In the genomic region with DNA sequence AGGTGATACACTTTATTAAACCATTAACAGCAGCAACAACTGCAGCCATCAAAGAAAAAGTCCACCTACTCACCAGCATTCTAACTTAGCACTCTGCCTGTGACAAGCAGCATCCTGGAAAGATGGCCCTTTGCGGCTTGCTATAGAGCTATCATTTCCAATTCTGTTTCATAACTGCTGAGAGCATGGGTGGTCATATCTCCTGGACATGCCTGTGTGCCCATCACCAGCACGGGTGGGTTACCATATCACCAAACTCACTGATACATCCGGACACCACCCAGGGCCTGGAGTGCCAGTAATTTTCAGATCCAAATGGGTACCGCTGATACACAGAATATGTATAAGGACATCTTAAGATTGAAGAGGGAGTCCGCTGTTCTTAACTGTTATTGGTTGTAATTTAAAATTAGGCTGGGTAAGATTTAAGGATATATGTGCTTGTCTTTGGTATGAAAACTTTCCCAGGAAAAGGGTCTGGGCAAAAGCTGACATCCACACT, we compare ENCODE assay signal across 8 mouse cellular contexts. TPM values are rescaled to one million over a fixed set of nuclear protein-coding genes. Genes with fewer than 3 reads are reported as not detected.
DNase-seq lines count a peak whose midpoint lies in the region; ATAC-seq lines count a peak whose summit lies in the region.

No protein-coding gene starts in this region.

- peak; percentile 4 to 35 for DNase-seq in left cerebral cortex, adult 18-20 months (ENCODE audit: low spot score in 2 of 2)
- DNase-seq in left cerebral cortex, adult 11 months (ENCODE audit: low spot score), result no peak
- no peak for DNase-seq in embryonic facial prominence, embryonic 11.5 days (ENCODE audit: low spot score)
- DNase-seq in urinary bladder, postnatal 25 days (ENCODE audit: low spot score), result no peak
- no peak for DNase-seq in adrenal gland, postnatal 36 days

- whole genome bisulfite sequencing in embryonic facial prominence, embryonic 11.5 days, result 90% methylated on average over 5 of the region's 5 CpGs
- 63% methylated on average over 5 of the region's 5 CpGs for WGBS in hindbrain, embryonic 15.5 days
- 71% methylated on average over 5 of the region's 5 CpGs for WGBS in midbrain, embryonic 16.5 days

- H3K9me3 ChIP-seq in embryonic facial prominence, embryonic 11.5 days (replicated peaks; ENCODE audit: control insufficient read depth, low read length), result no peaks in the 10 kb centered on the region
- no peaks in the 10 kb centered on the region for H3K9me3 ChIP-seq in hindbrain, embryonic 15.5 days
- H3K9me3 ChIP-seq in midbrain, embryonic 16.5 days (replicated peaks; ENCODE audit: control insufficient read depth, low read length, poor library complexity, severe bottlenecking), result no peaks in the 10 kb centered on the region

- no peak overlapping the region for H3K27ac ChIP-seq in embryonic facial prominence, embryonic 11.5 days (replicated peaks; ENCODE audit: low read depth, low read length)
- peak overlapping the region; percentile 94 for H3K27ac ChIP-seq in hindbrain, embryonic 15.5 days (replicated peaks)
- peak overlapping the region; percentile 84 for H3K27ac ChIP-seq in midbrain, embryonic 16.5 days (ENCODE audit: low read length)

- peak overlapping the region; percentile 19 for H3K4me2 ChIP-seq in embryonic facial prominence, embryonic 11.5 days (ENCODE audit: low read depth, low read length)
- H3K4me2 ChIP-seq in hindbrain, embryonic 15.5 days, result peak overlapping the region; percentile 56
- H3K4me2 ChIP-seq in midbrain, embryonic 16.5 days (ENCODE audit: low read length), result peak overlapping the region; percentile 69

- H3K4me3 ChIP-seq in embryonic facial prominence, embryonic 11.5 days (ENCODE audit: low read depth, low read length), result no peak overlapping the region
- peak overlapping the region; percentile 69 for H3K4me3 ChIP-seq in hindbrain, embryonic 15.5 days
- peak overlapping the region; percentile 58 for H3K4me3 ChIP-seq in midbrain, embryonic 16.5 days (ENCODE audit: low read depth, low read length)

- ATAC-seq in embryonic facial prominence, embryonic 11.5 days (replicated peaks; ENCODE audit: insufficient number of reproducible peaks, low FRiP score, low TSS enrichment, low read depth), result no peak
- ATAC-seq in hindbrain, embryonic 15.5 days (ENCODE audit: low FRiP score, low read depth), result no peak
- ATAC-seq in midbrain, embryonic 16.5 days, result no peak
- no peak for ATAC-seq in erythroblast, adult 5-6 weeks (replicated peaks; ENCODE audit: low FRiP score, poor library complexity, severe bottlenecking)

- H3K4me1 ChIP-seq in embryonic facial prominence, embryonic 11.5 days (ENCODE audit: control insufficient read depth, insufficient read depth, low read length), result no peaks in the 10 kb centered on the region
- H3K4me1 ChIP-seq in hindbrain, embryonic 15.5 days (replicated peaks), result peaks cover 30% of the 10 kb centered on the region
- H3K4me1 ChIP-seq in midbrain, embryonic 16.5 days (ENCODE audit: control insufficient read depth, insufficient read depth, low read length), result peaks cover 17% of the 10 kb centered on the region

- no peaks in the 10 kb centered on the region for H3K36me3 ChIP-seq in embryonic facial prominence, embryonic 11.5 days (replicated peaks; ENCODE audit: control insufficient read depth, insufficient read depth, low read depth, low read length)
- no peaks in the 10 kb centered on the region for H3K36me3 ChIP-seq in hindbrain, embryonic 15.5 days
- peaks cover under 1% of the 10 kb centered on the region; the same call in 1 of the 2 replicates for H3K36me3 ChIP-seq in midbrain, embryonic 16.5 days (ENCODE audit: control insufficient read depth, insufficient read depth, low read length)

- no peaks in the 10 kb centered on the region for H3K27me3 ChIP-seq in embryonic facial prominence, embryonic 11.5 days (ENCODE audit: control insufficient read depth, insufficient read depth, low read length)
- H3K27me3 ChIP-seq in hindbrain, embryonic 15.5 days, result no peaks in the 10 kb centered on the region
- H3K27me3 ChIP-seq in midbrain, embryonic 16.5 days (ENCODE audit: control insufficient read depth, insufficient read depth, low read depth, low read length), result no peaks in the 10 kb centered on the region

- H3K9ac ChIP-seq in embryonic facial prominence, embryonic 11.5 days (replicated peaks; ENCODE audit: low read length), result no peak overlapping the region
- H3K9ac ChIP-seq in hindbrain, embryonic 15.5 days, result peak overlapping the region; percentile 79
- peak overlapping the region; percentile 74 for H3K9ac ChIP-seq in midbrain, embryonic 16.5 days (ENCODE audit: low read depth, low read length)

RNA-seq across cellular contexts. Expression of a gene that starts 3.1 kb away (rescaled TPM):
- total RNA-seq in left cerebral cortex, adult 18-20 months (2021), result 10 to 100 TPM; 50.2 to 53.8 TPM
- 22.0 and 22.4 TPM in 2 replicates for polyA plus RNA-seq in embryonic facial prominence, embryonic 11.5 days (2014; fragmentation: Nextera tagmentation; extraction: Ambion mirVana)
- polyA plus RNA-seq in hindbrain, embryonic 15.5 days (2015; fragmentation: Nextera tagmentation; extraction: Ambion mirVana), result 101 and 103 TPM in 2 replicates
- 114 and 122 TPM in 2 replicates for polyA plus RNA-seq in midbrain, embryonic 16.5 days (2015; fragmentation: Nextera tagmentation; extraction: Ambion mirVana)
- 0.63 and 0.77 TPM in 2 replicates for total RNA-seq in erythroblast, adult 5-6 weeks (2015; ENCODE audit: low replicate concordance)
- total RNA-seq in erythroblast, adult 5-6 weeks (2017; ENCODE audit: low replicate concordance), result 0.43 TPM in 1 of 2 replicates, not detected in the other
- 10 to 100 TPM; 38.5 to 41.3 TPM for total RNA-seq in adrenal gland, postnatal 36 days (2021)

Comparison
In these comparisons a context has a peak if more than half of its experiments do, and no peak if none do; other contexts are left out.
1. DNase-seq: peak in left cerebral cortex, adult 18-20 months (2 of 2); none in left cerebral cortex, adult 11 months (single experiment), embryonic facial prominence, embryonic 11.5 days (single experiment), urinary bladder, postnatal 25 days (single experiment) and adrenal gland, postnatal 36 days (0 of 2).
2. H3K4me2 ChIP-seq: peak in every context shown above with its lines; median percentile 69 in midbrain, embryonic 16.5 days; 56 in hindbrain, embryonic 15.5 days; 19 in embryonic facial prominence, embryonic 11.5 days.
3. RNA of a gene that starts 3.1 kb away (total RNA-seq): 50.2 to 53.8 TPM in left cerebral cortex, adult 18-20 months and 38.5 to 41.3 TPM in adrenal gland, postnatal 36 days; 0.43 to 0.77 TPM in erythroblast, adult 5-6 weeks; every median in the first group is over 10 times any median in the second.